Mouse (Mus musculus): ENCODE results near the gene Pxdn. TPM values are rescaled to one million over a fixed set of nuclear protein-coding genes. Genes with fewer than 3 reads are reported as not detected.

The Pxdn gene
- total RNA-seq, 2 experiments from 2014 or later = 61.1 to 68.1 TPM

Other genes starting within 250 kb of the Pxdn start
- under 1 TPM in 1 of 2 experiments, not detected in 1; 0.27 TPM for gene Tpo, start 195.0 kb downstream of the Pxdn start, total RNA-seq (2021)

All from layer of hippocampus, postnatal 25 days (tissue).